8 mouse cellular contexts compared by ENCODE assay signal in genomic region chr6:49269200-49269599, GRCm38 (mm10). TPM values are rescaled to one million over a fixed set of nuclear protein-coding genes. Genes with fewer than 3 reads are reported as not detected.
A peak's percentile ranks its signal among the peaks of the same experiment; 100 is the strongest.
DNase-seq lines count a peak whose midpoint lies in the region; ATAC-seq and TF ChIP-seq lines count a peak whose summit lies in the region.

No protein-coding gene starts in this region.

- no peak overlapping the region for H3K9ac ChIP-seq in ES-Bruce4 (ENCODE audit: low read depth, poor library complexity, severe bottlenecking)
- no peak overlapping the region for H3K9ac ChIP-seq in embryonic facial prominence, embryonic 14.5 days (ENCODE audit: low read depth, low read length)

- H3K4me1 ChIP-seq in ES-Bruce4 (ENCODE audit: control insufficient read depth, insufficient read depth, low read length): no peaks in the 10 kb centered on the region
- no peaks in the 10 kb centered on the region for H3K4me1 ChIP-seq in embryonic facial prominence, embryonic 14.5 days (ENCODE audit: control insufficient read depth, insufficient read depth, low read length)

- peak; percentile 51 to 66 for DNase-seq in adrenal gland, postnatal 4 days (ENCODE audit: low spot score in 2 of 2)
- DNase-seq in embryonic facial prominence, embryonic 14.5 days (ENCODE audit: low spot score): peak; percentile 76
- DNase-seq in heart, adult 9 months (ENCODE audit: low spot score in 2 of 2): peak; percentile 29 to 67
- peak; percentile 88 for DNase-seq in kidney, postnatal 4 days
- DNase-seq in lung, adult 18-20 months: peak; percentile 70 to 80
- DNase-seq in retina, embryonic 14.5 days (ENCODE audit: low spot score): peak; percentile 90
- peak; percentile 68 to 80 for DNase-seq in thymus, postnatal 36 days

- peak; percentile 89 for TF ChIP-seq CTCF in ES-Bruce4 (IDR thresholded peaks at IDR 0.05; ENCODE audit: low read depth, low read length)

- no peak overlapping the region for H3K4me2 ChIP-seq in embryonic facial prominence, embryonic 14.5 days (ENCODE audit: low read depth, low read length)

- H3K36me3 ChIP-seq in ES-Bruce4 (ENCODE audit: control insufficient read depth, insufficient read depth, low read length, poor library complexity, severe bottlenecking): no peaks in the 10 kb centered on the region
- H3K36me3 ChIP-seq in embryonic facial prominence, embryonic 14.5 days (ENCODE audit: control insufficient read depth, insufficient read depth, low read length): no peaks in the 10 kb centered on the region

- 0 out of 2 replicates have a peak, but pooled peaks have one; percentile 36 for TF ChIP-seq EP300 in ES-Bruce4 (IDR thresholded peaks at IDR 0.05; ENCODE audit: insufficient read depth, low read depth, low read length)

- no peaks in the 10 kb centered on the region for H3K27me3 ChIP-seq in ES-Bruce4 (ENCODE audit: control insufficient read depth, insufficient read depth, low read length, poor library complexity, severe bottlenecking)
- H3K27me3 ChIP-seq in embryonic facial prominence, embryonic 14.5 days (replicated peaks; ENCODE audit: control insufficient read depth, insufficient read depth, low read length): no peaks in the 10 kb centered on the region

- ATAC-seq in embryonic facial prominence, embryonic 14.5 days (ENCODE audit: low read depth): peak; percentile 62; the same call in 1 of the 2 replicates

- peaks cover 9% of the 10 kb centered on the region; the same call in 1 of the 2 replicates for H3K9me3 ChIP-seq in ES-Bruce4 (replicated peaks; ENCODE audit: control insufficient read depth, insufficient read depth, low read length, poor library complexity, severe bottlenecking)
- no peaks in the 10 kb centered on the region for H3K9me3 ChIP-seq in embryonic facial prominence, embryonic 14.5 days (ENCODE audit: control insufficient read depth, low read length)

- H3K27ac ChIP-seq in ES-Bruce4 (ENCODE audit: insufficient read depth, low read length): no peak overlapping the region
- no peak overlapping the region for H3K27ac ChIP-seq in embryonic facial prominence, embryonic 14.5 days (replicated peaks; ENCODE audit: low read depth, low read length)

- no peak overlapping the region for H3K4me3 ChIP-seq in ES-Bruce4 (ENCODE audit: low read depth, low read length)
- H3K4me3 ChIP-seq in embryonic facial prominence, embryonic 14.5 days (ENCODE audit: low read depth, low read length): no peak overlapping the region

- WGBS in embryonic facial prominence, embryonic 14.5 days: 24% methylated on average over 5 of the region's 5 CpGs

- TF ChIP-seq POLR2A in ES-Bruce4 (IDR thresholded peaks at IDR 0.05; ENCODE audit: insufficient read depth, low read length): no peak

RNA-seq across cellular contexts. Expression of gene Tra2a, which starts 5.4 kb away (rescaled TPM):
- 312 and 328 TPM in 2 replicates for polyA plus RNA-seq in ES-Bruce4 (2011; ENCODE audit: insufficient read depth, insufficient read length, low read depth, missing spikeins)
- total RNA-seq in adrenal gland, postnatal 4 days (2021): 10 to 100 TPM; 58.7 to 63.1 TPM
- 39.6 and 40.6 TPM in 2 replicates for polyA plus RNA-seq in embryonic facial prominence, embryonic 14.5 days (2014; fragmentation: Nextera tagmentation; extraction: Ambion mirVana)

RNA-seq across cellular contexts. Expression of gene Ccdc126, which starts 49.9 kb away (rescaled TPM):
- polyA plus RNA-seq in ES-Bruce4 (2011; ENCODE audit: insufficient read depth, insufficient read length, low read depth, missing spikeins): 4.0 and 4.2 TPM in 2 replicates
- total RNA-seq in adrenal gland, postnatal 4 days (2021): 10 to 100 TPM in 1 of 2 experiments, 1 to 10 TPM in 1; 9.2 to 10.2 TPM
- 10.9 and 12.5 TPM in 2 replicates for polyA plus RNA-seq in embryonic facial prominence, embryonic 14.5 days (2014; fragmentation: Nextera tagmentation; extraction: Ambion mirVana)

RNA-seq across cellular contexts. Expression of gene Igf2bp3, which starts 54.4 kb away (rescaled TPM):
- 78.2 and 85.8 TPM in 2 replicates for polyA plus RNA-seq in ES-Bruce4 (2011; ENCODE audit: insufficient read depth, insufficient read length, low read depth, missing spikeins)
- 10 to 100 TPM; 16.9 to 17.5 TPM for total RNA-seq in adrenal gland, postnatal 4 days (2021)
- polyA plus RNA-seq in embryonic facial prominence, embryonic 14.5 days (2014; fragmentation: Nextera tagmentation; extraction: Ambion mirVana): 49.4 and 61.6 TPM in 2 replicates
